Mouse (Mus musculus) E14TG2a.4 (cell line): ENCODE results near the gene Smarcd2.

Experiments used
- CTCF ChIP-seq: conservative IDR thresholded peaks from 2 replicates; pipeline ENCODE4 v1.5.1; 2014; ENCODE audit warnings: low read length
- POU5F1 ChIP-seq: IDR thresholded peaks from 2 replicates; pipeline ENCODE4 v1.6.1; 2014; ENCODE audit warnings: low read length, borderline replicate concordance

DNA sequence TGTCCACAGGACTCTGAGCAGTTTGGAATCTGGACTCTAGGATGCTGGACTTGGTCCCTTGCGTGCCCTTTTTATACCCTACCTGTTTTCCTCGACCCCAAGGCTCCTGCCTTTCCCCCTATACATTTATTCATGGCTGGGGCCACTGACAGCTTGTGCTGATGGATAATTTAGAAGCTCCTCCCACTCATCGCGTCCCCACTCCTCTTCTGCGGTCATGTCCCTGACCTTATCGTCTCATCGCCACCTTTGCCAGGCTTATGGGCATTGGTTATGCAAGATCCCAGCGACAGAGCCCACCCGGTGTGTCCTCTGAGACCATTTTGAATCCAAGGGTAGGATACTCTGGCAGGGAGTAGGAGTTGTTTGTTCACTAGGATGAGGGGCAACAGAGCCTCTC is 29.0 kb upstream of the Smarcd2 start, which contains the start of gene Gh:
- no peak for TF ChIP-seq CTCF
- TF ChIP-seq POU5F1, result no peak
